Mouse (Mus musculus): ENCODE data around the gene Eps8l3.

DNA sequence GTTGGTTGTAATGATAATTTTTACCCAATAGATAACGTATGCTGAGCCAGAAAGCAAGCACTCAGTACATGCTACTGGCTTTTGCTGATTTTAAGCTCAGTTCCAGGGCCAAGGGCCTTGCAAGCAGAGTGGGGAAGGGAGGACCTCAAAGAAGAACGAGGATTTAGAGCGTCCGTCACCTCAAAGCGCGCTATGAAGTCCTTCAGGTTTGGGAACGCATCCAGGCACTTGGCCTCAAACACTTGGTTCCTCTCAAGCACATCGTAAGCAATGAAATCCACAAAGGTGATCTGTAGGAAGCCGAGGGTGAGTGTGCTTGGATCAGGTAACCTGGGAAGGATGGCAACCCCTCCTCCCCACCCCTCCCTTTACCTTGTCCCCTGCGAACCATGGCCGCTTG is 51.7 kb downstream of the Eps8l3 start:
- TF ChIP-seq CTCF (IDR thresholded peaks at IDR 0.05; ENCODE audit: control insufficient read depth, insufficient read depth, insufficient replicate concordance, low read depth, low read length): no peak
- TF ChIP-seq POLR2A (IDR thresholded peaks at IDR 0.05; ENCODE audit: control insufficient read depth, low read depth, low read length): no peak
